Mouse (Mus musculus) frontal cortex, postnatal 36 days (tissue): ENCODE measurements around the gene Plcb2.
A peak's percentile ranks its signal among the peaks of the same experiment; 100 is the strongest.

ENCODE experiments used
- DNase-seq, 2 experiments: peaks; one replicate each; pipeline ENCODE4 v3.0.0; 2022; ENCODE audit warnings: low spot score in 2 of 2

Gene Plcb2

GRCm38 (mm10) chr2:118685088-118685487 lies 43.1 kb downstream of the Plcb2 start:
- DNase-seq, result peak in 1 of 2 experiments; percentile 40

GRCm38 (mm10) chr2:118682544-118683260 lies 45.5 kb downstream of the Plcb2 start:
- DNase-seq, result no peak

DNA sequence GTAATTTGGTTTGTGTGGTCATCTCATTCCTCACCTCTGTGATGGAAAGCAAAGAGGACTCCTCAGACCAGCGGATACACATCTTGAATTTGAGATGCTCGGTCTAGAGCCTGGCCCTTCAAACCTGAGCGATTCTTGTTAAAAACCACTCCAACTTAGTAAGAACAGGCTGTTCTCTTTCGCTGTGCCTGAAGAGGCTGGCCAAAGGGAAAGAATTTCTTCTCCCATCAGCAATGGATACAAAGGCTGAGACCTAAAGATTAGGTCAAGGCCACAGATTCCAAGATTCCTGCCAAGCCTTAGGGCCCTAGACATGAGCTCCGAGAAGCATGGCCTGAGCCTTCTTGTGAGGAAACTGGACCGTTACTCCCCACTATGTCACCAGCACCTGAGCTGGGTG lies 47.3 kb downstream of the Plcb2 start:
- DNase-seq, result no peak

DNA sequence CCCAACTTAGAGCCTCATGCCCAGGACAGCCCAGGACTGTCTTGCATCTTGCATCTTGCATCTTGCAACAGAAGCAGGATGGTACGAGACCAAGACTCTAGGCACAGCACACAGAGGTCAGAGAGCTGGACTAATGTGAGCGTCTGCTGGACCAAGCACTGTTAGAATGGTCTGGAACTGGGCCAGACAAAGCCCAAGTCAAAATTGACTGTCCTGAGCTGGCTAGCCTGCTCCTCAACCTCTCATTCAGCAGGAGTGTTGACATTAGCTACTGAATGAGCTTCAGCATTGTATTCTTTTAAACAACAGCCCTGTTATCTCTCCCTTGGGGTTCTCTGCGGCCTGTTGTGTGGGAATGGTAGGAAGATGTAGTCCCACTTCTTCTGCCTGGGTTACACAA lies 48.7 kb downstream of the Plcb2 start:
- DNase-seq, result no peak

GRCm38 (mm10) chr2:118677817-118678216 lies 50.4 kb downstream of the Plcb2 start:
- DNase-seq, result peak in 1 of 2 experiments; percentile 25

- peak in 1 of 2 experiments; percentile 27 for DNase-seq
These were observed 51.1 kb downstream of the Plcb2 start for GRCm38 (mm10) chr2:118676839-118677741.

DNA sequence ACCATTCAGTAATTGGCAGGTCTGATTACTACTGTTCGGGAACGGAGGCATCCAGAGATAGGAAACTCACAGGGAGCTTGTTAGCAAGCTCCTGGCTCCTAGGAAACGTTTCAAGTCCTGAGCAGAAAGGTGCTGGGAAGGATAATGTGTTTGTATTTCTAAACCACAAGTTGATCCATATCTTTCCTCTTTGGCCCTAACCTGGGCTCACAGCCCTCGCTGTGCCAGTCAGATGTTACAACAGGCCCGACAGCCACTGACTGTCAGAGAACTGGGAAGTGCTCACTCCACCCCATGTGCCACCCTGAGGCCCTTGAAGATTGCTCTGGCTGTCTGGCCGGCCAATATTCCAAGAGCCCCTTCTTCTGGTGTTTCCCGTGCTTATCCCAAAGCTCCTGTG lies 53.7 kb downstream of the Plcb2 start:
- DNase-seq, result no peak

GRCm38 (mm10) chr2:118673686-118674465 lies 54.4 kb downstream of the Plcb2 start:
- no peak for DNase-seq

DNA sequence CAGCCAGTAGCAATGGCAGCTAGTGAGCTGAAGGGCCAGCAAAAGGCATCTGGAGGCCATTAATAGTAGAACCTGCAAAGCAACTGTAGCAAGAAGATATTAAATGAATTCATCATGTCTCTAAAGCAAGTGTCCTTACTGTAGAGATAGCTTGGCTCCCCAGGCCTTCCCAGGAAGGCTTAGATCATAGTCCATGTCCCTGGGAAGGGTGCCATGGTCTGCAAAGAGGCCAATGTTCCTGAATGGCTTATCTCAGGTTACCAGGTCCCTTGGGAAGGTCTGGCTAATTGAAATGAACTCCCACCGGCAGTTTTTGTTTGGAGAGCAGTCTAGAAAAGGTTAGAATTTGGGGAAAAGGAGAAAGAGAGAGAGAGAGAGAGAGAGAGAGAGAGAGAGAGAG lies 56.5 kb downstream of the Plcb2 start:
- DNase-seq, result no peak

DNA sequence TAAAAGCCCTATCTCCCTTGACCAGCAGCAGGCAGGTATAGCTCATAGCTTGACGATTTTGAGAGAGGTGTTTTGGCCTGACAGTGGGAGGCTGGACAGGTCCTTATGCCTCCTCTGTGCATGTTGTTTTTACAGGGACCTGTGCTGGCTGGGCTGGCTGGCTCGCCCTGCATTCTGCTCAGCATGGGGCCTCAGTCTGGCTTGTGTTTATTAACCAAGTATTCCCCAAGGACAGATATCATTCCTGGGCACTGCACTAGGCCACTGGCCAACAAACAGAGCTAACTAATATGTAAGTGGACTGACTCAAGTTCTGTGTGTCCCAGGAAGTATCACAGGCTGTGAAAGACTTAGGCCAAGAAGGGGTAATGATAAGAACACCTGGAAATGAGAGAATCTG lies 58.5 kb downstream of the Plcb2 start:
- no peak for DNase-seq

GRCm38 (mm10) chr2:118669245-118669644 lies 59.0 kb downstream of the Plcb2 start:
- DNase-seq, result no peak

DNA sequence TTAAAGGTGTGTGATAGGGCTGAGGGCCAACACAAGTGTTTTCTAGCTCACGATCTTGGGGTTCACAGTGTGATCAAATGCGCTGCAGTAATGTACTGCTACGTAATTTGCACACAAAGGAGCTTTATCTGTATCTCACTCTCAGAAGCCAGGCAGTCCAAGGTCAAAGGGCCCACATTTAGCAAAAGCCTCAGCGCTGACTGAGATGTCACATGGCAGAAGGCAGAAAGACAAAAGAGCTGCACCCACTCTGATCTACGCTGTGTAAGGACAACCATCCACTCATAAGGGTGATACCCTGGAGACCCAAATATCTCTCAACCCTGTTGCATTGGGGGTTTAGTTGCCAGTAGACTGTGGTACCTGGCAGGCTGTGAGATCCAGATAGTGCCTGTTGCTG lies 61.1 kb downstream of the Plcb2 start:
- DNase-seq, result no peak

GRCm38 (mm10) chr2:118665616-118666015 lies 62.6 kb downstream of the Plcb2 start:
- no peak for DNase-seq

GRCm38 (mm10) chr2:118664975-118665516 lies 63.2 kb downstream of the Plcb2 start:
- DNase-seq, result no peak

- peak; percentile 29 to 31 for DNase-seq
These were observed 64.2 kb downstream of the Plcb2 start for GRCm38 (mm10) chr2:118663804-118664766.

GRCm38 (mm10) chr2:118662902-118663803 lies 65.1 kb downstream of the Plcb2 start, which contains the start of gene Pak6:
Pak6 (plus strand) TSS chr2:118663303.
- peak; percentile 63 to 75 for DNase-seq

DNA sequence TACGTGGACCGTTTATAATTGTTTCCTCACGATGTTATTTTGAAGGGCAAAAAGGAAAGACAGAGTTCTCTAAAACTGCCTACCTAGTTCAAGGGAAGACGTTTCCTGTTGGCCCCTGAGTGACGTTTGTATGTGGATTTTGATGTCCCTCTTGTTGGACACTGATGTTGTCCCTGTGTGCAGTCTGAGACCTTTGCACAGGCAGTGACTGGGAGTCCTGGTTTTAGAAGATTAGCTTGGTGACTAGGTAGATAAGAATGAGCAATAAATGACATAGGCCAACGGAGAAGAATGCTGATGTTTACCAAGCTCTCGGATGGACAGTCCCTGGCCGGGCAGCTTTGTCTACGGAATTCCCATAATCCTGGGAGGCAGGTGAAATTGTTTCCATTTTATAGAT lies 66.3 kb downstream of the Plcb2 start:
- DNase-seq, result no peak

DNA sequence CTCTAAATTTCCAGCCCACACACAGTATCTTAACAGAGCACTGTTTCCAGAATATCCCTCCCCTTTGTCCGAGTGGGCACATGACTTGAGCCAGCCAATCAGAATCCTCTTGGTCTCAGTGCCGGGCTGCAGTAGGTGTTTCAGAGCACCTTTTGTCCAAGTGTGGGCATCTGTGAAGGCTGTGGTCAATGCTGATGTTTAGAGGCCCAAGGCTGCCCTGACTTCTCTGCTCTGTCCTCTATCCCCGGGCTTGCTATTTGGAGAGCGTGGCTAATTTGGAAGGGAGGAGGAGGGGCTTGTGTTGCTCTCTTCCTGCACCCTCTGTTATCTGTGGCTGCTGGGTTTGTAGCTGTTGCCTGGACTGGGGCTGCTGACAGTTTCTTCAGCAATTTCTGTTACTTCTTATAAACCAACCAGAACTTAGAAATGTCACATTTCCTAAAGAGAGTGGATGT lies 68.2 kb downstream of the Plcb2 start:
- DNase-seq, result peak; percentile 36 to 51

GRCm38 (mm10) chr2:118659493-118659892 lies 68.7 kb downstream of the Plcb2 start:
- no peak for DNase-seq
